Mouse (Mus musculus) myocyte (in vitro differentiated cells): ENCODE measurements around the gene Arhgef28. TPM values are rescaled to one million over a fixed set of nuclear protein-coding genes. Genes with fewer than 3 reads are reported as not detected.

Experiments used
- H3K27me3 ChIP-seq: one replicate; pipeline ENCODE4 v1.6.1; 2011; ENCODE audit not compliant: control insufficient read depth, insufficient read depth, insufficient read length
- H3K36me3 ChIP-seq: one replicate; pipeline ENCODE4 v1.6.1; 2011; ENCODE audit not compliant: control insufficient read depth, insufficient read depth
- H3K4me2 ChIP-seq: one replicate; pipeline ENCODE4 v1.6.1; 2011; ENCODE audit warnings: low read depth, control low read depth
- H3K4me3 ChIP-seq: one replicate; pipeline ENCODE4 v1.5.1; 2011; ENCODE audit warnings: mild to moderate bottlenecking, control low read depth, moderate library complexity
- H3K79me2 ChIP-seq: one replicate; pipeline ENCODE4 v1.6.1; 2011; ENCODE audit not compliant: control insufficient read depth, insufficient read depth
- H3ac ChIP-seq: one replicate; pipeline ENCODE4 v1.6.1; 2011; ENCODE audit not compliant: control insufficient read depth, insufficient read length
- CEBPB ChIP-seq: IDR thresholded peaks from 2 replicates; pipeline ENCODE4 v1.6.1; 2011; ENCODE audit warnings: mild to moderate bottlenecking, moderate library complexity; ENCODE audit not compliant: poor library complexity, insufficient read depth, severe bottlenecking
- E2F4 ChIP-seq: IDR thresholded peaks from one replicate; pipeline ENCODE4 v1.6.1; 2011; ENCODE audit warnings: mild to moderate bottlenecking, control low read depth, moderate library complexity; ENCODE audit not compliant: insufficient read depth
- MAX ChIP-seq: IDR thresholded peaks from one replicate; pipeline ENCODE4 v1.6.1; 2011; ENCODE audit warnings: low read depth, mild to moderate bottlenecking, control low read depth
- MYOD1 ChIP-seq, 3 experiments: IDR thresholded peaks; one replicate each; pipeline ENCODE4 v1.6.1; 2011; ENCODE audit warnings: control low read depth in 2 of 3, low read depth in 2 of 3, mild to moderate bottlenecking in 2 of 3, moderate library complexity in 1 of 3; ENCODE audit not compliant: insufficient read length in 2 of 3, control insufficient read depth in 1 of 3
- MYOG ChIP-seq, 3 experiments: IDR thresholded peaks; one replicate each; pipeline ENCODE4 v1.6.1; 2011; ENCODE audit warnings: control low read depth in 2 of 3, low read depth in 2 of 3, mild to moderate bottlenecking in 2 of 3; ENCODE audit not compliant: insufficient read length in 2 of 3, control insufficient read depth in 1 of 3, insufficient read depth in 1 of 3
- POLR2A ChIP-seq: IDR thresholded peaks from one replicate; pipeline ENCODE4 v1.6.1; 2011; ENCODE audit warnings: low read depth, mild to moderate bottlenecking, control low read depth, moderate library complexity; ENCODE audit not compliant: insufficient read length
- POLR2AphosphoS2 ChIP-seq: IDR thresholded peaks from one replicate; pipeline ENCODE4 v1.6.1; 2011; ENCODE audit warnings: low read depth, control low read depth; ENCODE audit not compliant: insufficient read length
- REST ChIP-seq: IDR thresholded peaks from one replicate; pipeline ENCODE4 v1.6.1; 2011; ENCODE audit warnings: mild to moderate bottlenecking, control low read depth, moderate library complexity; ENCODE audit not compliant: insufficient read depth, insufficient read length
- SRF ChIP-seq: IDR thresholded peaks from one replicate; pipeline ENCODE4 v1.6.1; 2011; ENCODE audit warnings: low read depth; ENCODE audit not compliant: control insufficient read depth, insufficient read length
- TCF12 ChIP-seq: IDR thresholded peaks from one replicate; pipeline ENCODE4 v1.6.1; 2011; ENCODE audit warnings: mild to moderate bottlenecking, control low read depth; ENCODE audit not compliant: poor library complexity, insufficient read depth, severe bottlenecking
- TCF3 ChIP-seq: IDR thresholded peaks from one replicate; pipeline ENCODE4 v1.6.1; 2011; ENCODE audit warnings: low read depth, control low read depth; ENCODE audit not compliant: insufficient read length
- USF1 ChIP-seq: IDR thresholded peaks from one replicate; pipeline ENCODE4 v1.6.1; 2011; ENCODE audit warnings: low read depth, mild to moderate bottlenecking, control low read depth, moderate library complexity
- polyA plus RNA-seq: library from polyadenylated mRNA; unstranded; fragments of >200 nt; fragmentation: generic; extraction: Trizol; gene quantifications from one replicate; pipeline ENCODE4 v1.2.1, GENCODE M21; 2012; ENCODE audit warnings: missing spikeins

Gene Arhgef28
- polyA plus RNA-seq, 1 experiment = 0.76 TPM

DNA sequence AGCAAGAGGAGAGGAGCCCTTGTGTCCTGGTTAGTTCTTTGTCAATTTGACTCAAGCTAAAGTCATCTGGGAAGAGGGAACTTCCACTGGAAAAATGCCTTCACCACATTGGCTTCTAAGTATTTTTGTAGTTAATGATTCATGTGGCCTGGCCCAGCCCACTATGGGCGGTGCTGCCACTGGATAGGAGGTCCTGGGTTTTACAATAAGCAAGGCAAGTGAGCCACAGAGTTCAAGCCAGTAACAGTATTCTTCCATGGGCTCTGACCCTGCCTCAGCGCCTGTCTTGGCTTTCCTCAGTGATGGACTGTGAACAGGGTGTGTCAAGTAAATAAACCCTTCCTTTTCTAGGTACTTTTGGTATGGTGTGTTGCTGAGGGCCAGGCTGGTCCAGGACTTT is 229.6 kb downstream of the Arhgef28 start:
- TF ChIP-seq TCF3 = no peak
- no peak for TF ChIP-seq SRF
- TF ChIP-seq USF1 = no peak
- no peak for TF ChIP-seq MAX
- no peak for TF ChIP-seq E2F4
- TF ChIP-seq MYOD1 (IDR thresholded peaks at IDR 0.05; ENCODE audit: control insufficient read depth in 1 of 3, insufficient read length in 2 of 3, low read depth in 2 of 3) = no peak
- TF ChIP-seq TCF12 = no peak
- TF ChIP-seq POLR2AphosphoS2 = no peak
- no peak for TF ChIP-seq CEBPB
- TF ChIP-seq POLR2A = no peak
- TF ChIP-seq MYOG (IDR thresholded peaks at IDR 0.05; ENCODE audit: control insufficient read depth in 1 of 3, insufficient read depth in 1 of 3, insufficient read length in 2 of 3, low read depth in 2 of 3) = no peak
- TF ChIP-seq REST = no peak
- H3K27me3 ChIP-seq = no peaks in the 10 kb centered on the region
- H3K4me3 ChIP-seq = no peak overlapping the region
- no peak overlapping the region for H3ac ChIP-seq
- no peaks in the 10 kb centered on the region for H3K79me2 ChIP-seq
- H3K36me3 ChIP-seq = no peaks in the 10 kb centered on the region
- no peak overlapping the region for H3K4me2 ChIP-seq

DNA sequence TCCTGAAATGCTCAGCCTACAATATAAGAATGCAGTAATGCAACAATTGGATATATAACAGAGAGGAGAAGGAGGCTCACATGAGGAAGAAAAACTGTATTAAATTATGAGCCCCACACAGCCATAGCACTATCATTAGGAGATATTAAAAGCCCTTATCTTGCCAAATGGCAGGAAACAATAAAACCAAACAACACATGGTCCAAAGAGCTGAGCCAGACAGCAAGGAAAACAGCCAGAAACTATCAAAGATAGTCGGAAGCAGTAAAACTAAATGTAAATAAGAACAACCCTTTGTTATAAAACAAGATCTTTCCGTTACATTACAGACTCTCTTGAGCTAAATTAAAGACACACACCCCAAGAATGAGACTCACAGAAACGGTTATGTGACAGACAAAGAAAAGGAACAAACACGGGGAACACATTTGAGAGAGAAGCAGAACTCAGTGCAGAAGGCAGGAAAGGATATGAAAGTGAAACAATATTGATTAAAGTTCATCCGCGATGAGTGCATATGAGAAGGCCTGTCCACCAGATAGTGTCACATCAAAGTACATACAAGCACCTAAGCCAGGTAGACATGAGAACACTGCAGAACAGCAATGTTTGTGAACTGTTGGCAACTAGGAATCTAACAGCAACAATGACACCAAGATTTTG is 231.6 kb downstream of the Arhgef28 start:
- Histone ChIP-seq H3K27me3 (no peaks in the 10 kb centered on the region), H3K36me3 (no peaks in the 10 kb centered on the region)
- no peak for TF ChIP-seq POLR2AphosphoS2
- no peak for TF ChIP-seq TCF12
- no peak for TF ChIP-seq USF1
- TF ChIP-seq MAX = no peak
- TF ChIP-seq MYOG (IDR thresholded peaks at IDR 0.05; ENCODE audit: control insufficient read depth in 1 of 3, insufficient read depth in 1 of 3, insufficient read length in 2 of 3, low read depth in 2 of 3) = no peak
- TF ChIP-seq SRF = no peak
- TF ChIP-seq REST = no peak
- TF ChIP-seq CEBPB = no peak

DNA sequence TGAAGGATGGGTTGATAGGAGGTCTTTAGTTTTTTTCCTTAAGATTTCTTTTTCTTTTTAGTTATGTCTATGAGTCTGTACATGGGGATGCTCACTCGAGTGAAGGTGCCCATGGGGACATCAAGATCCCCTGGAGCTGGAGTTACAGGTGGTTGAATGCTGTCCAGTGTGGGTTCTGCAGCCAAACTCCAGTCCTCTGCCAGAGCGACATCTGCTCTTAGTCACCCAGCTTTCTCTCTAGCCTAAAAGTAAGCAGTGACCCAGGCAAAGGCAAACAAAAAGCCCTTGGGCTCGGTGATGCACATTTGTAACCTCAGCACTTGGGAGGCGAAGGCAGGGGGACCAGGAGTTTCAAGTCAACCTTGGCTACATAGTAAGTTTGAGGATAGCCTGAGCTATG is 232.3 kb downstream of the Arhgef28 start:
- H3K4me2 ChIP-seq = no peak overlapping the region
- H3K4me3 ChIP-seq = no peak overlapping the region
- TF ChIP-seq MAX = no peak
- no peak for TF ChIP-seq REST
- TF ChIP-seq CEBPB = no peak
- no peak for TF ChIP-seq MYOD1 (IDR thresholded peaks at IDR 0.05; ENCODE audit: control insufficient read depth in 1 of 3, insufficient read length in 2 of 3, low read depth in 2 of 3)
- no peak for TF ChIP-seq POLR2A
- TF ChIP-seq USF1 = no peak
- TF ChIP-seq POLR2AphosphoS2 = no peak
- H3K27me3 ChIP-seq = no peaks in the 10 kb centered on the region
- no peak overlapping the region for H3ac ChIP-seq
- H3K79me2 ChIP-seq = no peaks in the 10 kb centered on the region
- H3K36me3 ChIP-seq = no peaks in the 10 kb centered on the region

More for the DNA sequence above, 231.6 kb downstream of the Arhgef28 start:
- Histone ChIP-seq H3K79me2 (no peaks in the 10 kb centered on the region), H3ac (no peak overlapping the region), H3K4me3 (no peak overlapping the region), H3K4me2 (no peak overlapping the region)

DNA sequence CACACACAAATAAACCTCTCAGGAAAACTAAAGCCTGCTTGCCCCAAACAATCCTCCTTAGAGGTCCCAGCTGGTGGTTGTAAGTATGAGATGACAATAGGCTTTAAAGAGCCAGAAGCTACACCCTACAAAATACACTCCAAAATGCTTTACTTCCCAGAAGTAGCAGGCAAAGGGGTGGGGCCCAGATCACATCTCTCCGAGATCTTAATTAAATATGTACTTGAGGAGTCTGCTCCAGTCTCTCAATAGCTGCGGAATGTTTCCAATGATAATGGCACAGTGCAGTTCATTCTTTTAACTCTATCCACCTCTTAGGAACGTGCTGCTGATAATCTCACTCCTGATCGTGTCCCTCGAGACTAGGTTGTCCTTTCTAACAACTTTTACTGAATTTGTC is 240.2 kb downstream of the Arhgef28 start:
- peaks cover 9% of the 10 kb centered on the region for H3K27me3 ChIP-seq

More for the DNA sequence above, 240.2 kb downstream of the Arhgef28 start:
- Histone ChIP-seq H3ac (no peak overlapping the region), H3K4me2 (no peak overlapping the region), H3K36me3 (no peaks in the 10 kb centered on the region), H3K4me3 (no peak overlapping the region), H3K79me2 (no peaks in the 10 kb centered on the region)
- no peak for TF ChIP-seq MYOG (IDR thresholded peaks at IDR 0.05; ENCODE audit: control insufficient read depth in 1 of 3, insufficient read depth in 1 of 3, insufficient read length in 2 of 3, low read depth in 2 of 3)
- TF ChIP-seq REST = no peak
- no peak for TF ChIP-seq USF1
- TF ChIP-seq POLR2A = no peak
- TF ChIP-seq E2F4 = no peak
- no peak for TF ChIP-seq MYOD1 (IDR thresholded peaks at IDR 0.05; ENCODE audit: control insufficient read depth in 1 of 3, insufficient read length in 2 of 3, low read depth in 2 of 3)
- TF ChIP-seq CEBPB = no peak
- TF ChIP-seq MAX = no peak
- no peak for TF ChIP-seq POLR2AphosphoS2
- TF ChIP-seq TCF12 = no peak
- TF ChIP-seq TCF3 = no peak
